Mouse (Mus musculus) lung, postnatal 36 days (tissue): ENCODE data around the gene Gm21866.
"Not testable (repeated sequence)": the region's sequence is repeated elsewhere in the genome, so short reads cannot be mapped to it uniquely, and the experiment has no call there.

Experiments used
- DNase-seq: peaks from one replicate; pipeline ENCODE4 v3.0.0; 2022; ENCODE audit warnings: mixed read lengths

Gene Gm21866

DNA sequence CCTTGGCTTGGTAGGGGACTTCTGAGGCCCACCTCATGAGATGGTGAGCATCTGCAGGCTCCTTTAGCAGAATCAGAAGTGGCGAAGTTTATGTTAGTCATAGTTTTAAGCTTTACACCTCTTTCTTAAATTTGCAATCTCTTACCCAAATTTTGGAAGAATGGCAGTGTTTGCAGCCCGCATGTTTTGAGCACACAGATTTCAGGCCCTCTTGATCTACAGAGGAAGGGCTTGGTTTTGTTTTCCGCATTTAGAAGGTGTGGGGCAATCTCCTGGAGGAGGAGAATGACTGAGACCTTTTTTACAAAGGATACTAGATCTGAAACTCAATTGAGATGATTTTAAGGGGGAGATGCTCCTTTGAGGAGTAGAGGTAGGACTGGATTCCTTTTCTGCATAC, at the start of gene Gm21866:
TSS of gene Gm21866 (minus strand) at position 101 of the 400 bp plus-strand sequence.
- not testable (repeated sequence) for DNase-seq

DNA sequence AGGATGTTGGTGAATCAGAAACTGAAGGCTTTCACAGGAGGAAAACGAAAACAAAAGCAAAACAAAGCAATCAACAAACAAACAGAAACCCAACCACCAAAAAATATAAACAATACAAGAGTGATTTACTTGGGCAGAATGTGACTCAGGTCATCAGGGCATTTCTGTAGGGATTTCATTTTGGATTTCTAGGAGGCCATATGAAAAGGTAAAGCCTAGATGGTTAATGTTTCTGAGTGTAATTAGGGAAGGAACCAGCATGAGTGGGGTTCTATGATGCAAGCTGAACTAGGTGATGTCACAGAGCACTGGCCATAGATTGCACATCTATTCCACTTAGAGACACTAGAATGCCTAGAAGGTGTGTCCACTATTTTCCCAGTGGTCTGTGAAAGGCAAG, 28.3 kb upstream of the Gm21866 start, which contains the start of gene Gm20773:
TSS of gene Gm20773 (plus strand) at position 301 of the 400 bp plus-strand sequence.
- DNase-seq, result not testable (repeated sequence)
